Mouse (Mus musculus) forebrain, postnatal 0 days (tissue): ENCODE data around the gene Nt5dc3. TPM values are rescaled to one million over a fixed set of nuclear protein-coding genes. Genes with fewer than 3 reads are reported as not detected.

ENCODE experiments used
- ATAC-seq: fragments of 200-750 bp; cut with Nextera tagmentation; 2 replicates; pipeline ENCODE4 v1.8.0; 2017; ENCODE audit warnings: mild to moderate bottlenecking, moderate library complexity
- DNase-seq: peaks from one replicate; pipeline ENCODE4 v3.0.0-alpha.2; 2015
- H3K27ac ChIP-seq: fragments of 300-500 bp; sonication (generic); 2 replicates; pipeline ENCODE4 v1.5.1; 2014; ENCODE audit warnings: low read depth, mild to moderate bottlenecking, antibody characterized with exemption, low read length, moderate library complexity, mixed read lengths
- H3K27me3 ChIP-seq: fragments of 300-500 bp; sonication (generic); 2 replicates; pipeline ENCODE4 v1.6.1; 2014; ENCODE audit warnings: mild to moderate bottlenecking, low read length, mixed read lengths; ENCODE audit not compliant: insufficient read depth
- H3K36me3 ChIP-seq: fragments of 300-500 bp; sonication (generic); 2 replicates; pipeline ENCODE4 v1.6.1; 2014; ENCODE audit warnings: mild to moderate bottlenecking, moderate library complexity; ENCODE audit not compliant: insufficient read depth
- H3K4me1 ChIP-seq: fragments of 300-500 bp; sonication (generic); 2 replicates; pipeline ENCODE4 v1.6.1; 2014; ENCODE audit warnings: antibody characterized with exemption; ENCODE audit not compliant: insufficient read depth
- H3K4me2 ChIP-seq: fragments of 300-500 bp; sonication (generic); 2 replicates; pipeline ENCODE4 v1.6.1; 2014; ENCODE audit warnings: low read depth, mild to moderate bottlenecking, moderate library complexity
- H3K4me3 ChIP-seq: fragments of 300-500 bp; sonication (generic); 2 replicates; pipeline ENCODE4 v1.5.1; 2014; ENCODE audit warnings: low read depth, low read length, mixed read lengths
- H3K9ac ChIP-seq: fragments of 300-500 bp; sonication (generic); 2 replicates; pipeline ENCODE4 v1.6.1; 2014; ENCODE audit warnings: mild to moderate bottlenecking
- H3K9me3 ChIP-seq: fragments of 300-500 bp; sonication (generic); 2 replicates; pipeline ENCODE4 v1.6.1; 2016; ENCODE audit warnings: low read length
- CTCF ChIP-seq: sonication (generic); IDR thresholded peaks from 2 replicates; pipeline ENCODE4 v1.5.1; 2016; ENCODE audit warnings: antibody characterized with exemption, control low read depth, low read depth
- WGBS: fragments of 180-500 bp; shearing (Covaris S2); extraction: QIAGEN DNeasy Blood & Tissue Kit; methylation state at CpG from one replicate; pipeline ENCODE4 v1.1.7; 2014; 5-methylcytosine and 5-hydroxymethylcytosine counted together
- polyA plus RNA-seq: library from polyadenylated mRNA; unstranded; fragments of >200 nt; fragmentation: Nextera tagmentation; extraction: Ambion mirVana; gene quantifications from 2 replicates; pipeline ENCODE4 v1.2.1, GENCODE M21; 2015
- total RNA-seq: library from RNA; depleted of rRNA; stranded (reverse); fragments of >200 nt; gene quantifications from 2 replicates; pipeline ENCODE4 v1.2.3, GENCODE M21; 2014

The Nt5dc3 gene
- total and polyA plus RNA-seq, 2 experiments from 2014 or later, result 9.3 to 42.2 TPM

DNA sequence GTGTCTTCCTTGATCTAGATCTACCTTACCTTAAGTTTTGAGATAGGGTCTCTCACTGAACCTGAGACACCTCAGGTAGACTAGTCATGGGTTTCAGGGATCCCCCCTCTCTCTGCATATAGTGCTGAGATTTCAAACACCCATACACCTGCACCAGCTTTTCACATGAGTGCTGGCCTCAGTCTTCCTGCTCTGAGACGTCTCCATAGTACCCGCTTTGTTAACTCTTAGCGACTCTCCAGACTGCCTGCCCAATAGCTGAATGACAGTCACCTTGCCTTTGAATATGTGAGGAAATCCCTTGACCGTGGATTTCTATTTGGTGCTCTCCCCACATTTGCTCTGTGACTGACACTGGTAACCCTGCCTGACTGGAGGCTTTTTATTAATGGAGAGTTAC lies 15.4 kb downstream of the Nt5dc3 start:
- Histone ChIP-seq H3K4me3 (no peak overlapping the region), H3K9ac (no peak overlapping the region), H3K27me3 (no peaks in the 10 kb centered on the region), H3K4me2 (no peak overlapping the region), H3K27ac (no peak overlapping the region), H3K9me3 (no peaks in the 10 kb centered on the region), H3K36me3 (no peaks in the 10 kb centered on the region), H3K4me1 (no peaks in the 10 kb centered on the region; the same call in 1 of the 2 replicates)
- TF ChIP-seq CTCF, result no peak
- WGBS, result 85% methylated on average over 4 of the region's 4 CpGs
- ATAC-seq (no peak), DNase-seq (no peak)

DNA sequence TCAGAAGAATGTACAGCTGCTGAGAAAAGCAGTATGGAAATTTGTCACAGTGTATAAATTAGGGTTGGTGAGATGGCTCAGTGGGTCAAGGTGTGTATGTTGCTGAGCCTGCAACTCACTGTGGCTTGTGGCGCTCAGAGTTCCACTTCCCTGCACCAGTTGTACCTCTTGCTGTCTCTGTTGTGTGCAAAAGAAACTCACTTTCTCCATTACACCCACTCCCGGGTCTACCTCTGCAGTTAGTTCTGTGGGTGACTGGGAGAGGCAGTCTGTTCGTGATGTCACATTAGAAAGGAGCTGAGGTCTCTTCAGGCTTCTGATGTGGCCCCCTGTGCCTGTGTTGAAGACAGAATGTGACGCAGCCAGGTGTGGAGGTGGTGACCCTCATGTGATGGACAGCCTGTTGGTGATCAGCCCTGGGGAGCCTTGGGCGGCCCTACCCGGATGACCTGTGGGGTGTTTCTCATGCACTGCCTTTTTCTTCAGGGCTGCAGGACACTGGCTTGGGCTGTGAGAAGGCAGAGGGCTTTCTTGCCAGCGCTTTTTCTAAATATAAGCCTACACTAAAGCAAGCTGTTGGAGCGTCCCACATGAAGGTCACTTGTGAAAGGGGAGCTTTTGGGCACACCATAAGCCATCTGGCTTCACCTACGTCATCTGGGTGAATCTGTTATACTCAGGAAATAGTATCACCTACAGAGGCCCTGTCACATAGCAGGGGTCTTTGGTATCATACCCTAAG lies 16.2 kb downstream of the Nt5dc3 start:
- no peak for TF ChIP-seq CTCF
- 88% methylated on average over 9 of the region's 9 CpGs for WGBS
- ATAC-seq, result no peak

GRCm38 (mm10) chr10:86796073-86796741 lies 17.4 kb downstream of the Nt5dc3 start:
- WGBS, result 94% methylated on average over 5 of the region's 5 CpGs

More for the DNA sequence above, 16.2 kb downstream of the Nt5dc3 start:
- Histone ChIP-seq H3K4me1 (no peaks in the 10 kb centered on the region; the same call in 1 of the 2 replicates), H3K9ac (no peak overlapping the region), H3K36me3 (no peaks in the 10 kb centered on the region), H3K4me2 (no peak overlapping the region), H3K27ac (no peak overlapping the region), H3K27me3 (no peaks in the 10 kb centered on the region), H3K9me3 (no peaks in the 10 kb centered on the region), H3K4me3 (no peak overlapping the region)
- no peak for DNase-seq

GRCm38 (mm10) chr10:86807362-86807761 lies 28.6 kb downstream of the Nt5dc3 start:
- H3K9me3 ChIP-seq, result no peaks in the 10 kb centered on the region
- no peak for TF ChIP-seq CTCF
- H3K9ac ChIP-seq, result no peak overlapping the region
- no peak overlapping the region for H3K4me3 ChIP-seq
- H3K27me3 ChIP-seq, result no peaks in the 10 kb centered on the region
- 100% methylated on average over 1 of the region's 1 CpGs for WGBS
- no peaks in the 10 kb centered on the region for H3K4me1 ChIP-seq
- no peak for ATAC-seq
- 0 out of 2 replicates have a peak, but pooled peaks cover 2% of the 10 kb centered on the region for H3K36me3 ChIP-seq
- DNase-seq, result no peak
- H3K4me2 ChIP-seq, result no peak overlapping the region
- H3K27ac ChIP-seq, result no peak overlapping the region

More at GRCm38 (mm10) chr10:86796073-86796741, 17.4 kb downstream of the Nt5dc3 start:
- Histone ChIP-seq H3K4me1 (no peaks in the 10 kb centered on the region; the same call in 1 of the 2 replicates), H3K27ac (no peak overlapping the region), H3K4me3 (no peak overlapping the region), H3K9ac (no peak overlapping the region), H3K27me3 (no peaks in the 10 kb centered on the region), H3K36me3 (no peaks in the 10 kb centered on the region), H3K4me2 (no peak overlapping the region), H3K9me3 (no peaks in the 10 kb centered on the region)
- TF ChIP-seq CTCF, result no peak
- no peak for DNase-seq
- ATAC-seq, result no peak

DNA sequence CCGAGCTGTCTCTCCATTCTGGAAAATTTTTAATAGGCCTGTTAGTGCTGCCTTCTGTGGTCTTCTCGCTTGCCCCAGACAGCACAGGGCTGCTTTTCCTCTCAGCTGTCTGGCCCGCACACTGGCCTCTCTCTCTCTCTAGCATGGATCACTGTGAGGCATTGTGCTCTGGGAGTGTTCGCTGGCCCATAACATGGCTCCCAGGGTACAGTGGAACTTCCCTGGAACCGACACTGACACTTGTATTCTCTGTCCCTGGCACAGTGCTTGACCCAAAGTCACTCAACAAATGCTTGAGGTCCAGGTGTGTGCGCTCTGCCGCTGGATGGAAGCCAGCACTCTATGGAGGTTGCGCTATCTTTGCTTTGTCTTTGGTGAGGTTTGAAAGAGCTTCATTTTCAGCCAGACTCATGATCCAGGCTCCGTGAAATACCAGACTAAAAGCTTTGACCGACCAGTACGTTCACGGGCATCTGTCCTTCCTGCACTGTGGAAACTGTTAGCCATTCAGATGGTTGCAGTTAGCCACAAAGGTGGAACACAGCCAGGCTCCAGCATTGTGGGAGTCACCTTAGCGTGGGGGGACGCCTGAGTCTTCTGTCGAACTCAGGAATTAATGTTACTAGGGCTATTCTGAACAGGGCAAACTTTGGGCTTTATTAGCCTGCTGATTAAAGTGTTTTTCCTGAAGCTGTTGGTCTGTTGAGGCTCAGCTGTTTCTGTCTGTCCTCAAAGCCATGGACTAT lies 29.4 kb downstream of the Nt5dc3 start:
- TF ChIP-seq CTCF, result no peak
- DNase-seq, result no peak
- Histone ChIP-seq H3K9ac (no peak overlapping the region), H3K4me2 (no peak overlapping the region), H3K4me1 (no peaks in the 10 kb centered on the region), H3K36me3 (0 out of 2 replicates have a peak, but pooled peaks cover 2% of the 10 kb centered on the region), H3K27me3 (no peaks in the 10 kb centered on the region), H3K9me3 (no peaks in the 10 kb centered on the region), H3K4me3 (no peak overlapping the region), H3K27ac (no peak overlapping the region)
- 59% methylated on average over 15 of the region's 15 CpGs for WGBS
- peak; percentile 81 for ATAC-seq

DNA sequence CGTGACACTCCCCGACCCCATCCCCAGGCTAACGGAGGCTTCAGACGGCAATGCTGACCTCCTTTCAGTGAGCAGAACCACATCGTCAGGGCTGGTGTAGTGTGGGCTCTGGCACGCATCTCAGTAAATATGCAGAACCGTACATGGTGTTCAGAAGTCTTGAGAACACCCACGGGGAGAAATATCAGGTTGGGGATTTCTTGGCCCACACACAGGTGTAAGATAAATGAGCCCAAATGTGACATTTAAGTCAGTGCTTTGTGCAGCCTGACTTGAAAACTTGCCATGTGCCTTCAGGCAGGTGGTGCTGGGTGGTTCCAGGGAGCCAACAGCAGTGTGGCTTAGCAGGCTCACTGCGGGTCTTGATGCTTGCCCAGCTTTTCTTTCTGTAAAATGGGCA lies 31.2 kb downstream of the Nt5dc3 start:
- Histone ChIP-seq H3K4me2 (no peak overlapping the region), H3K9me3 (no peaks in the 10 kb centered on the region), H3K9ac (no peak overlapping the region), H3K36me3 (0 out of 2 replicates have a peak, but pooled peaks cover 9% of the 10 kb centered on the region), H3K27ac (no peak overlapping the region), H3K27me3 (no peaks in the 10 kb centered on the region), H3K4me3 (no peak overlapping the region), H3K4me1 (no peaks in the 10 kb centered on the region)
- TF ChIP-seq CTCF, result no peak
- 70% methylated on average over 9 of the region's 9 CpGs for WGBS
- no peak for ATAC-seq
- no peak for DNase-seq
